Mouse (Mus musculus): ENCODE measurements around the gene Slc35f4. TPM values are rescaled to one million over a fixed set of nuclear protein-coding genes. Genes with fewer than 3 reads are reported as not detected.

The Slc35f4 gene
- polyA plus RNA-seq, 1 experiment from 2014 or later: 0.10 TPM

GRCm38 (mm10) chr14:49431821-49432220, 94.0 kb downstream of the Slc35f4 start:
- no peaks in the 10 kb centered on the region for H3K9me3 ChIP-seq (ENCODE audit: control insufficient read depth, low read length)
- H3K27me3 ChIP-seq (replicated peaks; ENCODE audit: control insufficient read depth, insufficient read depth, low read length): no peaks in the 10 kb centered on the region
- no peaks in the 10 kb centered on the region for H3K4me1 ChIP-seq (ENCODE audit: control insufficient read depth, insufficient read depth, low read length)
- WGBS: 80% methylated on average over 5 of the region's 5 CpGs
- H3K4me3 ChIP-seq (ENCODE audit: low read length): no peak overlapping the region
- H3K36me3 ChIP-seq (ENCODE audit: control insufficient read depth, insufficient read depth, low read length): no peaks in the 10 kb centered on the region
- H3K27ac ChIP-seq (ENCODE audit: low read length): no peak overlapping the region
- ATAC-seq: no peak
- no peak overlapping the region for H3K9ac ChIP-seq (ENCODE audit: low read depth, low read length)
- no peak overlapping the region for H3K4me2 ChIP-seq (ENCODE audit: low read depth, low read length)

GRCm38 (mm10) chr14:49392482-49392881, 133.4 kb downstream of the Slc35f4 start:
- Histone ChIP-seq H3K4me3 (ENCODE audit: low read length) (no peak overlapping the region), H3K9ac (ENCODE audit: low read depth, low read length) (no peak overlapping the region), H3K27ac (ENCODE audit: low read length) (no peak overlapping the region), H3K9me3 (ENCODE audit: control insufficient read depth, low read length) (no peaks in the 10 kb centered on the region), H3K27me3 (replicated peaks; ENCODE audit: control insufficient read depth, insufficient read depth, low read length) (no peaks in the 10 kb centered on the region), H3K4me1 (ENCODE audit: control insufficient read depth, insufficient read depth, low read length) (no peaks in the 10 kb centered on the region), H3K36me3 (ENCODE audit: control insufficient read depth, insufficient read depth, low read length) (no peaks in the 10 kb centered on the region), H3K4me2 (ENCODE audit: low read depth, low read length) (no peak overlapping the region)
- 31% methylated on average over 1 of the region's 1 CpGs for WGBS
- no peak for ATAC-seq

DNA sequence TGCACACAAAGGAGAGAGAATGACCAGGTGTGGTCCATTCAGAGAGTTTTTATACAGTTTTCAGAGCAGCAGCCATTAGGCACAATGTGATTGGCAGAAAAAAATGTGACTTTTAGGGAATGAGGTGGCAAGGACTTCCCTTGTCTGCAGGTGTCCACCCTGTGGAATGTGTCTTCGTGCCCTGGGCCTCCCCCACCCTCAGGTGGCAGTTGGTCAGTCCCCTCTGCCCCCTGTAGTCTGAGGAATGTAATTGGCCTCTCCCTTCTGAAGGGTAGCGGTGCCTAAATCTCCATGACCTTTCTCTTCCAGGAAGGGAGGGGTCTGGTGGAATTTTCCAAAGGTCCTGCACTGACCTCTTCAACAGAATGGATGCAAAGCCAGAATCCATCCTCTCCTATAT, 163.7 kb downstream of the Slc35f4 start:
- H3K4me1 ChIP-seq (ENCODE audit: control insufficient read depth, insufficient read depth, low read length): no peaks in the 10 kb centered on the region
- H3K4me2 ChIP-seq (ENCODE audit: low read depth, low read length): no peak overlapping the region
- H3K9me3 ChIP-seq (ENCODE audit: control insufficient read depth, low read length): no peaks in the 10 kb centered on the region
- no peaks in the 10 kb centered on the region for H3K27me3 ChIP-seq (replicated peaks; ENCODE audit: control insufficient read depth, insufficient read depth, low read length)
- WGBS: 78% methylated on average over 2 of the region's 2 CpGs
- H3K27ac ChIP-seq (ENCODE audit: low read length): no peak overlapping the region
- ATAC-seq: no peak
- H3K9ac ChIP-seq (ENCODE audit: low read depth, low read length): no peak overlapping the region
- no peaks in the 10 kb centered on the region for H3K36me3 ChIP-seq (ENCODE audit: control insufficient read depth, insufficient read depth, low read length)
- no peak overlapping the region for H3K4me3 ChIP-seq (ENCODE audit: low read length)

- H3K9ac ChIP-seq (ENCODE audit: low read depth, low read length): no peak overlapping the region
- H3K4me1 ChIP-seq (ENCODE audit: control insufficient read depth, insufficient read depth, low read length): no peaks in the 10 kb centered on the region
- no peak overlapping the region for H3K4me2 ChIP-seq (ENCODE audit: low read depth, low read length)
- no peaks in the 10 kb centered on the region for H3K27me3 ChIP-seq (replicated peaks; ENCODE audit: control insufficient read depth, insufficient read depth, low read length)
- no peaks in the 10 kb centered on the region for H3K36me3 ChIP-seq (ENCODE audit: control insufficient read depth, insufficient read depth, low read length)
- no peak overlapping the region for H3K27ac ChIP-seq (ENCODE audit: low read length)
- no peak overlapping the region for H3K4me3 ChIP-seq (ENCODE audit: low read length)
- H3K9me3 ChIP-seq (ENCODE audit: control insufficient read depth, low read length): no peaks in the 10 kb centered on the region
- ATAC-seq: no peak
Observed at GRCm38 (mm10) chr14:49355561-49355960, 170.3 kb downstream of the Slc35f4 start.

DNA sequence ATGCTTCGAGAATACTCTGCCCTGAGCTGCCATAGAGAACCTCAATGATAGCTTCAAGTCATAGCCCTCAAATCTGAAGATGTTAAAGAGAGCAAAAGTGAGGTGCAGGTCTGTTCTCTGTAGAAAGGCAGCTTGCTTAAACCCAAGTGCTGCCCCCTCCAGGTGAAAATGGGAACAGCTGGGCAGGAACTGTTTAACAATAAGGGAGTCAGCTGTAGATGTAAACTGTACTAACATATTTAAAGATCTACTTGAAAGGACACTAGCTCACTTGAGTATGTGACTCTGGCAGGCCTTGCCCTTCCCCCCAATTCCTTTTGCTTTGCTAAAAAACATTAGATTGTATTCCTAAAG, 177.0 kb downstream of the Slc35f4 start:
- Histone ChIP-seq H3K27me3 (replicated peaks; ENCODE audit: control insufficient read depth, insufficient read depth, low read length) (no peaks in the 10 kb centered on the region), H3K4me2 (ENCODE audit: low read depth, low read length) (no peak overlapping the region), H3K36me3 (ENCODE audit: control insufficient read depth, insufficient read depth, low read length) (no peaks in the 10 kb centered on the region), H3K4me1 (ENCODE audit: control insufficient read depth, insufficient read depth, low read length) (no peaks in the 10 kb centered on the region), H3K4me3 (ENCODE audit: low read length) (no peak overlapping the region), H3K9ac (ENCODE audit: low read depth, low read length) (no peak overlapping the region), H3K27ac (ENCODE audit: low read length) (no peak overlapping the region), H3K9me3 (ENCODE audit: control insufficient read depth, low read length) (no peaks in the 10 kb centered on the region)
- 63% methylated on average over 1 of the region's 1 CpGs for WGBS
- ATAC-seq: no peak

GRCm38 (mm10) chr14:49348164-49348896, 177.5 kb downstream of the Slc35f4 start:
- no peak overlapping the region for H3K4me3 ChIP-seq (ENCODE audit: low read length)
- H3K36me3 ChIP-seq (ENCODE audit: control insufficient read depth, insufficient read depth, low read length): no peaks in the 10 kb centered on the region
- no peaks in the 10 kb centered on the region for H3K4me1 ChIP-seq (ENCODE audit: control insufficient read depth, insufficient read depth, low read length)
- WGBS: 70% methylated on average over 7 of the region's 7 CpGs
- no peak for ATAC-seq
- H3K27ac ChIP-seq (ENCODE audit: low read length): no peak overlapping the region
- no peaks in the 10 kb centered on the region for H3K9me3 ChIP-seq (ENCODE audit: control insufficient read depth, low read length)
- H3K27me3 ChIP-seq (replicated peaks; ENCODE audit: control insufficient read depth, insufficient read depth, low read length): no peaks in the 10 kb centered on the region
- no peak overlapping the region for H3K9ac ChIP-seq (ENCODE audit: low read depth, low read length)
- no peak overlapping the region for H3K4me2 ChIP-seq (ENCODE audit: low read depth, low read length)

DNA sequence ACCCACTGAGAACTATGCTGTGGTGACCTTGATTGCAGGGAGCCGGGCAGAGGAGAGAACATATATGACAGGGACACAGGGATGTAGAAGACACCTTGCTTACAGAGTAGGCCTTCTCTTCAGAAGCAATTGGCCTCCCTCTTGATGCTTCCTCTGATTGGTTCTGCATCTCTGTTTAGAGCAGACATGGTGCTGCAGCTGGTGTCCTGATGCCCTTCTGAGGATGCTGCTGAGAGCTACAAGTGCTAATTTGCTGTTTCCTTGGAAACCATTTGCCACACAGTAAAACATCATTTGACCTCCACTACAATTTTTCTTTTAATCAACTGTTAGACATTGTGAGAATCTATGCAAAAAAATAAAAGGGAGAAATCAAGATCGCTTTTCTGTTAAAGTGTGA, 180.0 kb downstream of the Slc35f4 start:
- no peak overlapping the region for H3K4me2 ChIP-seq (ENCODE audit: low read depth, low read length)
- no peak overlapping the region for H3K9ac ChIP-seq (ENCODE audit: low read depth, low read length)
- no peaks in the 10 kb centered on the region for H3K36me3 ChIP-seq (ENCODE audit: control insufficient read depth, insufficient read depth, low read length)
- no peak overlapping the region for H3K27ac ChIP-seq (ENCODE audit: low read length)
- no peaks in the 10 kb centered on the region for H3K27me3 ChIP-seq (replicated peaks; ENCODE audit: control insufficient read depth, insufficient read depth, low read length)
- H3K4me3 ChIP-seq (ENCODE audit: low read length): no peak overlapping the region
- WGBS: 88% methylated on average over 2 of the region's 2 CpGs
- no peak for ATAC-seq
- H3K9me3 ChIP-seq (ENCODE audit: control insufficient read depth, low read length): no peaks in the 10 kb centered on the region
- H3K4me1 ChIP-seq (ENCODE audit: control insufficient read depth, insufficient read depth, low read length): no peaks in the 10 kb centered on the region

- Histone ChIP-seq H3K9me3 (ENCODE audit: control insufficient read depth, low read length) (no peaks in the 10 kb centered on the region), H3K36me3 (ENCODE audit: control insufficient read depth, insufficient read depth, low read length) (no peaks in the 10 kb centered on the region), H3K27me3 (replicated peaks; ENCODE audit: control insufficient read depth, insufficient read depth, low read length) (no peaks in the 10 kb centered on the region), H3K27ac (ENCODE audit: low read length) (no peak overlapping the region), H3K9ac (ENCODE audit: low read depth, low read length) (no peak overlapping the region), H3K4me3 (ENCODE audit: low read length) (no peak overlapping the region), H3K4me1 (ENCODE audit: control insufficient read depth, insufficient read depth, low read length) (no peaks in the 10 kb centered on the region), H3K4me2 (ENCODE audit: low read depth, low read length) (no peak overlapping the region)
- no peak for ATAC-seq
- 71% methylated on average over 4 of the region's 4 CpGs for WGBS
Observed at GRCm38 (mm10) chr14:49337011-49337410, 188.8 kb downstream of the Slc35f4 start.

- Histone ChIP-seq H3K27ac (ENCODE audit: low read length) (no peak overlapping the region), H3K9me3 (ENCODE audit: control insufficient read depth, low read length) (no peaks in the 10 kb centered on the region), H3K4me1 (ENCODE audit: control insufficient read depth, insufficient read depth, low read length) (no peaks in the 10 kb centered on the region), H3K9ac (ENCODE audit: low read depth, low read length) (no peak overlapping the region), H3K36me3 (ENCODE audit: control insufficient read depth, insufficient read depth, low read length) (no peaks in the 10 kb centered on the region), H3K27me3 (replicated peaks; ENCODE audit: control insufficient read depth, insufficient read depth, low read length) (no peaks in the 10 kb centered on the region), H3K4me3 (ENCODE audit: low read length) (no peak overlapping the region), H3K4me2 (ENCODE audit: low read depth, low read length) (no peak overlapping the region)
- no peak for ATAC-seq
- 74% methylated on average over 2 of the region's 2 CpGs for WGBS
Observed at GRCm38 (mm10) chr14:49333841-49334240, 192.0 kb downstream of the Slc35f4 start.

DNA sequence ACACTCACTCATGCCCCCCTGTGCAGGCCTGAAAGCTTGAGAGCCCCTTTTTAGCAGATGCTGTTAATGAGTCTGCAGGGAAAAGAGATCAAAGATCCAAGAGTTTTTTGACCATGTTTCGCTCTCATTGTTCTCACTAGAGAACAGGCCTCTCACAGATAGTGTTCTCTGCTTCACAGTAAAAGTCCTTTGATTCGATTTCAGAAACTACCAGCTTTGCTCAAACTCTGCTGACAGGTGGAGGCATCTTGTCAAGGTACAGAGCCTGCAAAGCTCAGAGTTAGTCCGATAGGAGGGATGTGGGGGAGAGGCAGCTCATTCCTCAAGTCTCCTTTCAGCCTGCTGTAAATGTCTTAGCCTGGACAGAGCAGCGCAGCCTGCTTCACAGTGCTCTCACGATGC, 209.4 kb downstream of the Slc35f4 start:
- no peak overlapping the region for H3K27ac ChIP-seq (ENCODE audit: low read length)
- no peak overlapping the region for H3K9ac ChIP-seq (ENCODE audit: low read depth, low read length)
- H3K4me1 ChIP-seq (ENCODE audit: control insufficient read depth, insufficient read depth, low read length): no peaks in the 10 kb centered on the region
- no peak for ATAC-seq
- 36% methylated on average over 5 of the region's 5 CpGs for WGBS
- no peaks in the 10 kb centered on the region for H3K9me3 ChIP-seq (ENCODE audit: control insufficient read depth, low read length)
- no peak overlapping the region for H3K4me2 ChIP-seq (ENCODE audit: low read depth, low read length)
- H3K27me3 ChIP-seq (replicated peaks; ENCODE audit: control insufficient read depth, insufficient read depth, low read length): no peaks in the 10 kb centered on the region
- no peaks in the 10 kb centered on the region for H3K36me3 ChIP-seq (ENCODE audit: control insufficient read depth, insufficient read depth, low read length)
- H3K4me3 ChIP-seq (ENCODE audit: low read length): no peak overlapping the region
